Mouse (Mus musculus) erythroblast, embryonic 14.5 days (primary cell): Measurements from ENCODE around the gene Cep41.

Source experiments
- GATA1 ChIP-seq: IDR thresholded peaks from 2 replicates; pipeline ENCODE4 v1.6.1; 2012; ENCODE audit warnings: low read length, inconsistent platforms, mixed read lengths
- TAL1 ChIP-seq: IDR thresholded peaks from 3 replicates; pipeline ENCODE4 v1.6.1; 2012; ENCODE audit warnings: low read length, inconsistent platforms, mixed read lengths

GRCm38 (mm10) chr6:30621986-30622389 is 71.6 kb downstream of the Cep41 start:
- TF ChIP-seq GATA1 (no peak), TAL1 (no peak)
